Mouse (Mus musculus) kidney, postnatal 14 days (tissue): ENCODE results near the gene Ryr3.
"Not testable (repeated sequence)": the region's sequence is repeated elsewhere in the genome, so short reads cannot be mapped to it uniquely, and the experiment has no call there.

Source experiments
- DNase-seq: peaks from one replicate; pipeline ENCODE4 v3.0.0; 2022; ENCODE audit warnings: mixed read lengths

Gene Ryr3

DNA sequence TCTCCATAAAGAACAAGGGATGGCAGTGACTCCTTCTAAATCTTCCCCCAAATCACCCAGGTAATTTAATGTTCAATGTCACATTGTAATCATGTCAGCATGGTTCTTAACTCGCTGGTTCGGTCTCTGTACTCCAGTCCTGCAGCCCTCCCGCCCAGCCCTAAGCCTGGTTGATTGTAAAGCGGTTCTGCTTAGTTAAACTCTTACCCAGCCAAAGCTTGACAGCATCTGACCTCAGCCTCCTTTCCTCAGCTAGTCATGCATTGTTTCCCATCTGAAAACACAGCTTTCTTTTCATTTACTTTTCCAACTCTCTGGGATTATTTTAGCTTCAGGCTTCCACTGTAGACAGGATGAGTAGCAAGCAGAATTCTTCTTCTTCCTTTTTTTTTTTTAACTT lies 121.7 kb downstream of the Ryr3 start:
- DNase-seq = no peak

DNA sequence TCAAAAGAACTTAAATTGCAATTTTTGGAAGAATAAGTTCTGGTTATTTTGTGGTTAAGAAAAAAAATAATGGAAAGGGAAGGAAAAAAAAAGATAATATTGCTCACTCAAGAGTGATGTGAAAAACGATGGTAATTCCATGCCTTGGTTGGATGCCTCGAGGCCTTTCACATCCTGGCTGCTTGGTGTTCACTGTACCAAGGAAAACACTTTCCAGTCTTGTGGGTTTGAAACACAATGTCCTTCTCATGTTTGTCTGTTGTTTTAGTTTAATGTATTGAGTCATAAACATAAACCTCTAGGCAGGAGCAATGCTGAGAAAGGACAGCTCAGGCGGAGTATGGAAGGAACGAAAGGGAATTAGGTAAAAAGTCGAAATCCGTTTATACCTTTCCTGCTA lies 122.8 kb downstream of the Ryr3 start:
- DNase-seq = no peak

DNA sequence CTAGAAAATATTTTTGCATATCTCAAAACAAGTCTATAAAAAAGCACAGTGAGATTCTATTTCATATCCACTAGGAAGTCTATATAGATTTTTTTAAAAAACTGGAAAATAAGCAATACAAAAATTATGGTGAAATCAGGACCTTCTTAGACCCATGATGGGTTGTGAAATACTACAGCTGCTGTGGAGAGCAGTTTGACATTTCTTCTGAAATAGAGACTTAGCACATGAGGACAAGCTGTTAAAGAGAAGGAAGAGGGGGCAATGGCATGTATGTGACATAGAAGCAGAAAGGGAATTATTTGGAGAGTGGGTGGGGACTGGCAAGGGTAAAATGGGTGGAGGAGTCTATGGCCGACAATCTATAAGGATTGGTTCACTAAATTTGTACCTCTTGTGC lies 124.1 kb downstream of the Ryr3 start:
- no peak for DNase-seq

DNA sequence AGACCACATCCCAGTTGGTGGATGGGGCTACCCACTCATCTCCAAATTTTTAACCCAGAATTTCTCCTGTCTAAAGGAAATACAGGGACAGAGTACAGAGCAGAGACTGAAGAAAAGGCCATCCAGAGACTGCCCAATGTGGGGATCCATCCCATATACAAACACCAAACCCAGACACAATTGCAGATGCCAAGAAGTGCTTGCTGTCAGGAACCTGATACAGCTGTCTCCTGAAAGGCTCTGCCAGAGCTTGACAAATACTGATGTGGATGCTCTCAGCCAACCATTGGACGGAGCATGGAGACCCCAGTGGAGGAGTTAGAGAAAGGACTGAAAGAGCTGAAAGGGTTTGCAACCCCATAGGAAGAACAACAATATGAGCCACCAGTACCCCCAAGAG lies 125.6 kb downstream of the Ryr3 start:
- not testable (repeated sequence) for DNase-seq

DNA sequence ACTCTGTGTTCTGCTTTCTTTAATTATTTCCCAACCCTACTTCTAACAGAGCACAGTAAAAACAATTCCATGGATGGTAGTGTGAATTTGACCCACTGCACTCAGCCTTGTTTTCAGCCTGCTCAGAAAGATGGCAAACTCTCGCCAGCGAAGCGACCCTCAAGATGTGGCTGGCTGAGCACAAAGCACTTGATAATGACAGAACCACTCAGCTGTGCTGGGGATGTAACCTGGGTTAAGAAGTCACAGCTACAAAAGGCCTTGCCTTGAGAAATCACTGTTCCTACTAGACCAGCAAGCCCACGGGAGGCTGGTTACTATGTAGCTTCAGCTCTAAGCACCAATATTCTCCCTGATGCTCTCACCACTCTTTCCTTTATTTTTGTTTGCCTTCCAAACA lies 140.5 kb downstream of the Ryr3 start:
- no peak for DNase-seq

DNA sequence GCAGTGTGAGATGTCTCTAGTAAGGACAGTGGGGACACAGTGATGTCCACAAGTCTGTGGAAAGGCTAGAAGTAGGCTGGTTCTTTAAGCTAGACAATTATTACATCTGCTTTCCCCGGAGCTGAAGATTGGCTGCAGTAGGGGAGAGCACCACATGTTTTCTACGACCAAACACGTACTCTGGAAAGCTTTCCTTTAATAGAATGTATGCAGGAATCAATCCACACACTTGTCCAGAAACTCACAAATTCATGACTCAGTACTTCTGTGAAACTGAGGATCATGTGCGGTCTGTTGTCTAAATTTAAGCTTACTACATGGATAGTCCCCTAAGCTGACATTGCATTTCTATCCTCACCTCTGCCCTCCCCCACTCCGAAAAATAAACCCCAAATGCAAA lies 157.5 kb downstream of the Ryr3 start:
- DNase-seq = no peak

DNA sequence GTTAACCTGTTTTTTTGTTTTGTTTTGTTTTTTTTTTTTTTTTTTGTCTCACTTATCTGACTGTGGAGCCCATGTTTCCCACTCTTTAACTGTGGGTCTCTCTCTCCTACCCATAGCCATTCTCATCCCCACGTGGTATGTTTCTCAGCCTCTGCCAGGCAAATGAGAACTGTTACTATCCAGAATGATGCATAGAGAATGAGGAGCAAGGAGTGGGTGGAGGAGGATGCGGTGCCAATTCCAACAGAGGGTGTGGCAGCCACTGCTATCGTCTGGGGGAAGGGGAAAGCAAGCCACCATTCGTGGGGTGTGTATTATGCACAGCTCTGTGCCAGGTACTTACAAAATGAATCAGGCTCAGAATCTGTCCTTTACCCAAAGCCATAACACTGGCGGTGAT lies 158.0 kb downstream of the Ryr3 start:
- DNase-seq = no peak

DNA sequence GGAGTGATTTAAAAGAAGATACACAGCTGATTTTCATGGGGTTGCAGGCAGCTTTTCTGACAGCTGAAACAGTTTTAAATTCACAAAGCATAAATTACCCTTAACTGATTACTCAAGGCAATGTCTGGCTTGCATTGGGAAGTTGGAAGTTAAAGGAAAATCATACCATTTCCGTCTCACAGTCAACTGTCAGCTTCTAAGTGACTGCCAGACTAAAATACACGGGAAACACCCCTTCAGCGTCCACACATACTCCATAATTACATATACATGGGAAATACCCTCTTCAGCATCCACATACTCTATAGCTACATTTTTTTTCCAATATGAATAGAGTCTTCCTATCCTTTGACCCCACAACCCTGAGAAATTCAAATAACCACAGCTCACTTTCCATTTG lies 158.8 kb downstream of the Ryr3 start:
- no peak for DNase-seq

DNA sequence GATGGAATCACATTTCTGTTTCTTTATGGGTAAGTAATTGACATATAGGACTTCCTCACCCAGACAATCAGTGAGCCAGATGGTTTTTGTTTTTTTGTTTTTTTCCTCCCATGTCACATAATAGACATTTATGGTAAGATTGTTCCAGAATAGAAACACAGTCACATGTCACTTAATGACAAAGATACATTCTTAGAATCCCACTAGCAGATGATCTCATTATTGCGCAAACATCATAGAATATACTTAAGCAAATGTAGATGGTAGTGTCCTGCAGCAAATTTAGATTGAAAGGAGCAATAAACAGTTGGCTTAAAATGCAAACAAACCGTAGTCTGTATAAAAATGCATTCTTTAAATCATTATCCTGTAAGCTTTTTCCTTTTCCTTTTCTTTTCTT lies 161.3 kb downstream of the Ryr3 start:
- DNase-seq = no peak

DNA sequence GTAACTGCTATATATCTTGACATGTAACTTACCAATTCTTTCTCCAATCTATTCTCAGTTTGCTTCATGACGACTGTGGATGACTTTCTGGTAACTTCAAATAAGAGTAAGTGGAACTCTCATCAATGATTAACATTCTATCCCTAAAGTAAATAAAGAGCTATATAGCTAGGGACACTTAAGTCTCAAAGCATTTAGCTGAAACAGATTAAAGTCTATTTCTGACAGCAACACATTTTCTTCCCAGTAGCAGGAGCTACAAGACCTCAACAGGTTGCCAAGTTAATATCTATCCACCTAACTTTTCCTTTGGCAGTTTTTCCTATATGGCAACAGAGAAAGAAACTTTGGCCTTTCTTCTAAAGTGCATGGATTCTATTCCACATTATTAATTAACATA lies 167.1 kb downstream of the Ryr3 start:
- DNase-seq = no peak

DNA sequence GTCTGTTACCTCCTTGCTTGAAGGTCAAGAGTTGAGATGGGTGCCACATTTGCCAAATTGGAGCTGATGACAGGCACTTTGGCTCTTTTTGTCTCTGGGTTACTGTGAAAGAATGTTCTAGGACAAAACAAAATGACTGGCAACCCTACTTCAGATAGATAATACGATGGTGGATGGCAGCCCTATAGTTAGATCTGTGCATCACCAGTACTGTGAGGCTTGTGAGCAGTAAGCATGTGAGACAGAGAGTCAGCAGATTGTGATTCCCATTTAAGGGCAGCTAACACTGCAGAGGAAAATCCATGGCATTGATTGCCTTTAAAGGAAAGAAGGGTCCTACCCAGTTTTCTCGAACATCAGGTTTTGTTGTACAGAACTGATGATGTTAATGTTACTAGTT lies 180.3 kb downstream of the Ryr3 start:
- DNase-seq = no peak

DNA sequence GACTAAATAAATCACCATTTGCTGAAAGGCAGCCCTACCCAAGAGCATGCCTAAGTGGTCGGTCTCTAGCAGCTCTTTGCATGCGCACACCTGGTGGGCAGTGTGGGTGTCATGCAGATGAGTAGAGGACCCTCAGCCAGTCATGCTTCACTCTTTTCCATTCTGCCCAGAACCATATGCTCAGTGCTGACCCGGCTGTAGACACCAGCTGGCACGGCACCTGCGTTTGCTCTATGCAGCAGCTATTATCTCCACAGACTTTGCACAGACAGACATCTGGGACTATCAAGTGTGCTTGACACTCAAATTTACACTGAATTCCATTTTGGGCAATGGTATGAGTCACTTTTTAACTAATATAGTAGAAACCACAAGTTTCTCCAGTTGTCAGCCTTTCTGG lies 186.2 kb downstream of the Ryr3 start:
- DNase-seq = no peak

DNA sequence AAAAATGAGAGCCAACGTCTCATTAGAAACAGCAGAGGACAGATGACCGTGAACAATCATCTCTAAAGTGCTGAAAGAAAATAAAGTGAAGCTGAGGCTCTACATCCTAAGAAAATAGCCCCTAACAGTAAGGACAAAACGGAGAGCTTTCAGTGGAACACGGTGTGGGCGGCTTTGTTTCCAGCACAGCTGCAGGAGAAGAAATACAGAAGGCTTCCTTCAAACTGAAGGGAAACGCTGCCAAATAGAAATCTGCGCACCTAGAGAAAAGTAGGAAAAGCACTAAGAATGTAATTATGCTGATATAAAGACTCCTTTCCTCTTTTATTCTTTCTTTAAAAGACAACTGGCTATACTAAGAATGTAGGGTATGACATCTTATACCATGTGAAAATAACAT lies 197.0 kb downstream of the Ryr3 start:
- DNase-seq = no peak

DNA sequence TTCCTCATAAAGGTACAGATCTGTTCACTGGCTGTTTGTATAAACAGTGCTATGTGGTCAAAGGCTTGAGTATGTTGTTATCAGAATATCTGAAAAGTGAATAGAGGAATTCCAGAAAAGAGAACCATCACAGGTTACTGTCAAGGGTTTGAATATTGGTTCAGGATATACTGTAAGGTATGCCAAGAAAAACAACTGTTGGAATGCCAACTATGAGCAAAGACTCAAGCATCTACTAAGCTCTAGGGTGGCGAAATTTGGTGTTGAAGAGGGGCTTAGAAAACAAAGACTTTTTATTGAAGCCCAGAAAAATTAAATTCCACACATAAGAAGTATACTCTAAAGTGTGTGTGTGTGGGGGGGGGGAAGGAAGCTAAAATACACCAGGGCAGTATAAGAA lies 198.6 kb downstream of the Ryr3 start:
- DNase-seq = no peak

DNA sequence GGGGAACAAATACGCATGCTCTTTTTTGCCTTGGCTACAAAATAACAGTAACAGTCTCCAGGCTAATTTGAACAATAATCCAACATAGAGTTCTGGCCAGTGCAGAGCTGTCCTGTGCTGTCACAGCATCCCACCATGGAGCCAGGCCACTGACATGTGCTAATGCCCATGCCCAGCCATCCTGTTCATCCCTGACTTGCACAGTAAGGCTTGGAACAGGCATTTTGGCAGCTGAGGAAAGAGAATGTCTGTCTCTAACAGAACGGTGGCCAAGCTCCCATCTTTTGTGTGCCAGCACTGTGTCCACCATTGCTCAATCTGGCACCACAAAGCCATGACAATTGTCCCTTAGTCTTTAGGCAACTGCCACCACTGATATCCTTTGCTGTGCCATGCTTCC lies 200.7 kb downstream of the Ryr3 start:
- no peak for DNase-seq

DNA sequence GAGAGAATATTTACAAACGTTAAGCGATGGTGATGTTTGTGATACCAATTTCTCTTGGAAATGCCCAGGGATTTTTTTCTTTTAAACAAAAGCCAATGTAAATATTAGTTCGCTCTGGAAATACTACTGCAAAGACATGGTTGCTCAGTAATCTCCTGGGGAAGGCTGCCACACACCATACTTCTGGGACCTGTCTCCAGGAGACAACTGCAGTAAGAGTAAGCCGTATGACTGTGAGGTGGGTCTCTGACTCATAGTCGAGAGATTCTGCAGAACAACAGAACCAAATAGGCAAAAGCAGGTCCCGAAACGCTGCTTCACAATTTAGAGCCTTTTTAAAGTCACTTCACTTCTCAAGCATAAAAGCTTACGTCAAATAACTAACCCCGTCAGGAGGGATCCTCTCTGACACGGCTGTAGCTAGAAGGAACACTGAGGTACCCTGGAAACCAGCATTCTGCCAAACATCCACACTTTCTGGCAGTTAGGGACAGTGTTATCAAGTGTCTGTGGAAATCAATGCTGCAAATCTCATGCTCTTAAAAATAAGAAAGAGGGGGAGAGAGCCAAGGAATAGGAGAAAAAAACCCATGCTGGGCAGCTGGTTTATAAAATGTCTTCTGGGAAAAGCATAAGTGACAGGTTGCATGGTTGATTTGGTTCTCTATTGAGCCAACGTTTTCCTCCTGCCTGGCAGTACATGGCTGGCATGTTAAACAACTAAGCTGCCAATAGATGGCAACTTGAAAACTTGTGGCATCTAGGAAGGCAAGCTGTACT lies 207.7 kb downstream of the Ryr3 start:
- DNase-seq = no peak

DNA sequence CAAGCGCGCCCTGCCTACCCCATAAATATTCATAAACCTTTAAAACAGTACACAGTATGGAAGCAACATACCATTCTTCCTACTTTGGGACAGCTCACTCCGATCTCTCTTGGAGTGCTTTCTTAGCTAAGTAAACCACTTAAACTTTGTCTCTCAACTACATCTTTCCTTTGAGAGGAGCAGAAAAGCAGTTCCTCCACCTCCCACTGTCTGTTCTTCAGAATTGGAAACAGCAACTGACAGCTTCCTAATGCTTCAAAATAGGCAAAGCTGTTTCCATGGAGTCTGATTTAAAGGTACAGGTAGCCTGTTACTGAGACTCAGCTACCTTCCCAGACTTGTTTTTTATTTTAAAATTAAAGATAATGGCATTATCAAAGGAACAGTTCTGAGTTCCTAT lies 218.4 kb downstream of the Ryr3 start:
- DNase-seq = no peak

DNA sequence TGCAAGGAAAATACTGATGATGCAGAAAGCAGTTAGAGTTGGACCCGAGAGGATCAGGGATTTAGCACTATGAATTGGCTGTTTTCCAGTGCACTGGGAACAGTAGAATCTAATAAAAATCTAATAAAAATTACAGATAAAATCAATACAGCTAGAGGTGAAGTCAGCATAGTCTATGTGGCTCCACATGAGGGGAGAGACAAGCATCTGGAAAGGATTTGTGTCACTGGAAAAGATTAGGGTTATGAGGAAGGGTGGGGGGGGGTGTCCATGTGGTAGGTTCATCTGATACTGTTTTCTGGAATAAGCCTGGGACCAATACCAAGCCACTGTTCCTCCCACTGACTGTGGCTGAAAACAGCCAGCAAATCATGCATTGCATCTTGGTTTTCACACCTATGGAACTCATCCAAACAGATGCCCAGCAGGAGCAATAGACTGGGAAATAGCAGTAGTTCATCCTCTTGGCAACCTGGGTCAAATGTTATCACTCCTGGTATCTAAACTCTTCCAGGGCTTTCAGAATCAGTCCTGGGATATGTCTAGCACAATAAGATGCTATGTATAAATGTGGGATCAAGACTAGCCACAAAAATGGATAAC lies 233.9 kb downstream of the Ryr3 start:
- no peak for DNase-seq

DNA sequence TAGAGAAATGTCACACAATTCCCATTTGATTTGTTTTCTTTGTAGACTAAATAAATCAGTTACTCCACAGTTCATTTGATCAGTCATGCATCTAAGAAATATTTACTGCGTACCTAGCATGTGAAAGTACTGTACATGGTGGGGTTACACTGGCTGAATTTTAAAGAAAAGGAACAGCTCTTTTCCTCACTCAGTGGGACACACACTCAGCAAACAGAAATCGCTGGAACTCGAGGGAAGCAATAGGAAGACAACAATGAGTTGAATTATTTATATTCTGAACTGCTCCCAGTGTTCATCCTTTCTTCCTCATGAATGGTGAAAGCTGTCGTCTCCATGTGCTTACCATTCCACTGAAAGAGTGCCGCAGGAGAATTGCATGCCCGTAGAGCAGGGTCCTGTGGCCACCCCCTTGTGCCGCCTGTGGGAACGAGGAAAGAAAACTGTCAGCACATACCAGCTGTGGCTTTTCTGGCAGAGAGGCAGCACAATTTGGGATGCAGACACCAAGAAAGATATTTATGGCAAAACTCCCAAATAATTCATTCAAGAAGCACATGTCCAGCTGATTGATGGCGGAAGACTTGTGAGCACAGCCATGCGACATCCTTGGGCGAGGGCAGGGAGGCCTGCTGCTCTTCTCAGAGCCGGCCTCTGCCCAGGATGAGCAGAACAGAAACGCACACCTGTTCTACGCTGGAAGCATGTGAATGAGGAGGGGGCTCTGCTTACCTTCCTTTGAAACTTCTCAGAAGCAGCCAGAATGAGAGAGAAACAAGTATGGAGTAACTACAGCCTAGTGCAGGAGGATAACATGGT lies 249.9 kb downstream of the Ryr3 start:
- DNase-seq = no peak

DNA sequence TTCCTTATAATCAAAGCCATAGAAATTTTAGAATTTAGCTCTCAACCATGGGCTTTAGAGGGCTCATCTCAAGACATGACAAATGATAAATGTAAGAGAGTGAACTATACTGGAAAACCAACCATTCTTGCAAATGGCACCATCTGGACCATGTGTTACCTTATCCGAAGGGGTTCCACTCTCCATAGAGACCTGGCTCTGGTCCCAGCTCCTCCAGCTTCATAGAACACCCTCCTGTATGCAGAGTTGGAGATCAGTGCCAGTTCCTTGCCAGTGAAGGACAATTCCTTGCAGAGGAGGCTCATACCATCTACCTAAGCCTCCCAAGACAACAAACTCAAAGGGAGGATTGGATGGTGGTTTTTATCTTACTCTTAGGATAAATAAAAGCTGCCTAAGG lies 268.0 kb downstream of the Ryr3 start:
- no peak for DNase-seq

DNA sequence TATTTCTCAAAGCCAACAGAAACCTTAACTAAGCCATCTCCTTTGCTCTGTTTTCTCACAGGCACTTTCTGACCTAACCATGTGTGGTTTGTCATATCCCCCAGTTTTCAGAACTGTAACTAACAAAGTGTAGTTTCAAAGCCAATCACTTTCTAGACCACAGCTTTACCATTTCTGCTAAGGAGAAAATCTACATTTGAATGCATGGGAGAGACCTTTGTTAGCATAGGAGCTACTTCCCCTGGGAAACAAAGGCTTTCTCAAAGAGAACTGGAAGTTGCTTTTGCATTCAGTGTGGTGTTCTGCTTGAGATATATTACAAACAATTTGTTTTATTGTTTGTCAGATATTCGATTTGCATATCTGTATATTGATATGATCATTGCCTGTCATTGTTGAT lies 285.1 kb downstream of the Ryr3 start:
- no peak for DNase-seq

DNA sequence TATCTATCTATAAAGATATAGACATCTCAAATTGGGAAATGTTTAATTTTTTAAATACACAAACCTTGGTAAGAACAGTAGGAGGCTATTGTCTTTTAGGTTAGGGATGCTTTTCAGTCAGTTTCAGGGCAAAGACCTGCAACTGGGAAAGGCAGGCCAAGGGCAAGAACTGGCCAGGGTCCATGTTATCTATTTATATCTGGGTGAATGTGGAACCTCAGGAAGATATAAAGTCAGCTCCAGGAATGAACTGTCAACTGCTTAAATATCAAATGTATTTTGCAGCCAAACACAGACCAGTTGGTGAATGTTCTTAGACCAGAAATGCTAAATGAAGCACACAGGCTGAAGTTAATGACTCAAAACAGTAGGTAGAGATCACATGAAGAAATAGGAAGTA lies 303.1 kb downstream of the Ryr3 start:
- no peak for DNase-seq

DNA sequence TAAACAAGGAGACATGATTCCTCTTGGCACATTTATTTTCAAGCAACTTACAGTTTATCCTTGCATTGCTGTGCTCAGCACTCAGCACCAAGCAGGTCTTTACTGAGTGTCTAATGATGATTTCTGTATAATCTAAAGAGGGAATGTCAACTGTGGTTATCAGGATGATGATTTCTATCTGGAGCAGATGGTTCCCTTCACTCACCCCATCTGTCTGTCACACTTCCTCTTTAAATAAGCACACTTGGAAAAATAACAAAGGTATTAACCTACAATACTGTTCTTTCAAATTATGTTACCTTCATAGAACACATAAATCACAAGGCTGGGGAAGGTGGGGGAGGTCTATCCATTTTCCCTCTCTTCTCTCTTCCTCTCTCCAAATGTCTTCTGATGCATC lies 304.3 kb downstream of the Ryr3 start:
- DNase-seq = no peak

DNA sequence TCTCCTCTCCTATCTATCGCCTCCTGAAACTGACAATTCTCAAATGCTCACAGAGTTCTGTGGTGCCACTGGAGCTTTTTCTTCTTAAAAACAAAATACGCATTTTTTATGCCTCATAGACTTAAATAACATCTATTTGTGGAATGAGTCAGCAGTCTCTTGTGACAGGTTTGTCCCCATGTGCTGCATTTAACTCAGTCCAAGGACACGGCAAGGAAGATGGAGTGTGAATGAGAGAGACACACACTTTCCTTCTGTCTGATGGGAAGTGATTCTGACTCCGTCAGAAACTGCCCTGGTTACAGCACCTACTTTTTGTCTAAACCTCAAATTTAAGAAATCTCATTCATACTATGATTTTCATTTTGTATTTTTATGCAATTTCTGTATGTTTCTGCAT lies 306.3 kb downstream of the Ryr3 start:
- no peak for DNase-seq
